Mouse (Mus musculus): ENCODE measurements around the gene Ehf.

- TF ChIP-seq EP300 (IDR thresholded peaks at IDR 0.05; ENCODE audit: low read depth) (no peak), CTCF (IDR thresholded peaks at IDR 0.05; ENCODE audit: low read depth) (peak; percentile 93)
Observed at GRCm38 (mm10) chr2:103347417-103347891, 44.4 kb upstream of the Ehf start.

Data from heart, postnatal 0 days (tissue).